Mouse (Mus musculus) frontal cortex, postnatal 10 days (tissue): ENCODE results near the gene Golt1a.

Experiments
- DNase-seq, 2 experiments: peaks; one replicate each; pipeline ENCODE4 v3.0.0; 2022; ENCODE audit warnings: low spot score in 2 of 2, mixed read lengths in 1 of 2

Golt1a gene

GRCm38 (mm10) chr1:133347693-133348520 is 38.3 kb downstream of the Golt1a start:
- no peak for DNase-seq

GRCm38 (mm10) chr1:133350210-133350609 is 40.6 kb downstream of the Golt1a start, which contains the start of gene Ren1:
Gene Ren1, plus strand, starts transcription at chr1:133350510.
- no peak for DNase-seq

DNA sequence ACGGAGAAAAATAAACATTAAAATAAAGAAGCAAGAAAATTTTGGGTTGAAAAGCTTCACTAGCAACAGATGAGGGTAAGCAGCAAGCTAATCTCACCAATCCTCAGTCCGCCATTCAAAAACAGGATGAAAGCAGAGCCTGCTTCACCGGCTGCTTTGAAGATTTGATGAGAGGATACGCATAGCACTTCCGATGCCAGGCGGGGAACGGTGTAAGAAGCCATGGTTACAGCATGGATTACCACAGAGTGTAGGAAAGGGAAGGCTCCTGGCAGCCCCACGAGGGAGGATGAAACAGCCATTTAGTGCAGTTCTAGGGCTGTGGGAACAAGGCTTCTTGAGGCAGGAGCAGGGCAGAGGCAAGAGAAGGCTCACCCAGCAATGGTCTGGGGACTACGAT is 42.2 kb downstream of the Golt1a start:
- no peak for DNase-seq

DNA sequence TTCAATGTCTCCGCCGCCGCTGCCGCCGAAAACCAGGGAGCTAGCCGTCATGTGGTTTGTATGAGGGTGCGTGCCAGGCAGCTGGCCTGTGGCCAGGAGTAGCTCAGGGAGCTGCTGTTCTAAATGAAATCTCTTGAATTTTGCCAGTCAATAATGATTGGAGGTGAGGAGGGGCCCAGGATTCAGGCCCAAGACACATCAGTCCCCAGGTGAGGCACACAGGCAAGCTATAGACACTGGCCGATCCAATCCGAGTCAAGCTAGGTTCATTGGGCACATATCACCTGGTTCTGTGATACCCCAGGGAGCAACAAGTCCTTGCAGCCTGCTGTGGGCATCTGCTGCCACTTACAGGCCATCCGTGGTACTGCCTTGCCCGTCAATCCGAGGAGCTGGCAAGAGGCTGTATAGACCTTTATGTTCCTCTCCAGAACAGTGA is 43.8 kb downstream of the Golt1a start:
- DNase-seq, result peak; percentile 71 to 81

DNA sequence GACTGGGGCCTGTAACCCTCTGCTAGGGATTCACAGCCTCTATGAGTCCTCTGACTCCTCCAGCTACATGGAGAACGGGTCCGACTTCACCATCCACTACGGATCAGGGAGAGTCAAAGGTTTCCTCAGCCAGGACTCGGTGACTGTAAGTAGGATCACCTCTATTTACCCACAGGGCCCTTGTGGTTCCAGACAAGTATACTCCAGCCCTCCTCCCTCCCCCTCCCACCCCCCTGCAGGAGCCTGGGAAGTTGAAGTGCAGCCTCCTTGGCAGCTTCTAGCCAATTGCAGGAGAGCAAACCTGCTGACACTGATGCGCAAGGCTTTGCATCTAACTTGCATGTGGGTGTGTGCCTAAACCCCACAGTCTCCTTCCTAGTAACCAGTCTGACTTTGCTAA is 45.9 kb downstream of the Golt1a start:
- DNase-seq, result no peak

DNA sequence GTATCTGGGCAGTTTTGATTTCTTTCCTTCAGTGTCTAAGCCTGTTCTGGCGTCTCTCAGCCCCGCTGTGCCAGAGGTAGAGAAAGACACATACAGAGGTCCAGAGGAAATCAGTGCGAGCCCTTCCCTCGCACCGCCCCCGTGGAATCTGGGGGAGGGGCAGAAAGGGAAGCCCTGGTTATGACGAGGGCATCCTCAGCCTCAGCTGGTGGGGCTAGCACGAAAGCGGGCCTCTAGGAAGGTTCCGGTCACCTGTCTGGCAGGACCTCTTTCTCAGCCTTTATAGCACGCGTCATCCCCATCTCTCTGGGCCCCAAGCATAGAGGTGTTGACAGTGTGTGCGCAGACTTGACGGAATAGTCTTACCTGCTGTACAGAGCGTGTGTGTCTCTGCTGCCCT is 46.3 kb downstream of the Golt1a start:
- DNase-seq, result no peak

DNA sequence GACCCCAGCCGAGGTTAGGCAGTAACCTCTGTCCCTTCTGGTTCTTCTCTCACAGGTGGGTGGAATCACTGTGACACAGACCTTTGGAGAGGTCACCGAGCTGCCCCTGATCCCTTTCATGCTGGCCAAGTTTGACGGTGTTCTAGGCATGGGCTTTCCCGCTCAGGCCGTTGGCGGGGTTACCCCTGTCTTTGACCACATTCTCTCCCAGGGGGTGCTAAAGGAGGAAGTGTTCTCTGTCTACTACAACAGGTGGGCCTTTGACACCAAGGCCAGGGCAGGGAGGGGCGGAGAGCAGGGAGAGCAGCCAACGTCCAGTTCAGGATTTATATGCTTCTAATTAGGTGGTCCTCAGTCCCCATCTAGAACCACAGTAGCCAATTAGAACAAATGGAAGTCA is 46.7 kb downstream of the Golt1a start:
- no peak for DNase-seq

GRCm38 (mm10) chr1:133361006-133361405 is 51.4 kb downstream of the Golt1a start:
- no peak for DNase-seq

GRCm38 (mm10) chr1:133362103-133362502 is 52.5 kb downstream of the Golt1a start:
- DNase-seq, result no peak

DNA sequence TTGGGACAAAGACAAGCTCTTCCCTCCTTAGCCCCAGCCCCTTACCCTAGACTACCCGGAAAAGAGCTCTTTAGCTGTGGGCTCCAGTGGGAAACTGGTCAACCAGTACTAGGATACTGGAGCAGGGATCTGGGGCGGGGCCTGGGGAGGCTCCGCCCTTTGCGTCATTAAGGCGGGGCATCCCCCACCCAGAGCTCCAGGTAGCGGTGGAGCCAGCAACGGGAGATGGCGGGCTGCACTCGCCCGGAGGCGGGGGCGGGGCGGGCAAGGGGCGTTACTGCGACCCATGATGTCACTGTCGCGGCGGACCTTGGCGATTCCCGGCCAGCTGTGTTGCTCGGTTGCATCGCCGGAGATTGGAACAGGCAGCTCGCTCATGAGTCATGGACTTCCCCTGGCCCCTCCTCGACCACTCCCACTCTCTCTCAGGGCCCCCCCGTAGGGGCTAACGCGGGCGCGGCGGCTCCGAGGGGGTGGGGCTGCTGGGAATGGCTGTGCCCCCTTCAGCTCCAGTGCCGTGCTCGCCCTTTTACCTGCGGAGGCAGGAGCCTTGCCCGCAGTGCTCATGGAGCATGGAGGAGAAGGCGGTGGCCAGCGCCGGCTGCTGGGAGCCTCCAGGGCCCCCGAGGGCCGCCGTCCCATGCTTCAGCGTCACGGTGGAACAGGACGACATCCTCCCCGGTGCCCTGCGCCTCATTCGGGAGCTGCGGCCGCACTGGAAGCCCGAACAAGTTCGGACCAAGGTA is 53.8 kb downstream of the Golt1a start, which contains the start of gene Etnk2:
Etnk2 (plus strand) TSS at position 297 of the 746 bp plus-strand sequence.
- peak; percentile 69 to 70 for DNase-seq

DNA sequence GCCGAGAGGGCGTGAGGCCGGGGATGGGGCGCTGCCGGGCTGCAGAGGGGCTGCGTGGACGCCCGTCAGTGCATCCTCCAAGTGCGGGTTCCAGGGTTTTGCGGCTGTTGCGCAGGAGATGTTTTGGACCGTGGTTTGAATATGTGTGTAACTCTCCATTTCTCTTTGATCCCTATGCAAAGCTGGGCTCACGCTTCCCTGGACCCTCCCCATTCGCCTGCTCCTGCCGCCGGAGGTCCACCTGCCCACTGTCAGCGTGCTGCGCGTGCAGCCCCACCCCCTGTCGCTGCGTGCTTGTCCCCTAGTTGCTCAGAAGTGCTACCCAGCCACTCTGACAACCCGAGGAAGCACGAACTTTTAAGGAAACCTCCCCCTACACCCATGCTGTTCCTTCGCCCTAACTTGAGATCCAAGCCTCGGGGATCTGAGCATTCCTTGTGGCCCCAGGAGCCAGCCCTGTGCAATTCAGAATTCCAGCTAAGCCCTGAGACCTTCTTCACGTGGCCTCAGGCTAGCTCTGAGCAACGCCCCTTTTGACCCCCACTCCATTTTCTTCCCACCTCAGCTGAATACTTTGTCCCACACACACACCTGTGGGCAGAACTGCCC is 54.5 kb downstream of the Golt1a start:
- DNase-seq, result no peak

- DNase-seq, result no peak
Observed at GRCm38 (mm10) chr1:133364890-133365289, 55.3 kb downstream of the Golt1a start.

GRCm38 (mm10) chr1:133366951-133367605 is 57.5 kb downstream of the Golt1a start:
- DNase-seq, result no peak

DNA sequence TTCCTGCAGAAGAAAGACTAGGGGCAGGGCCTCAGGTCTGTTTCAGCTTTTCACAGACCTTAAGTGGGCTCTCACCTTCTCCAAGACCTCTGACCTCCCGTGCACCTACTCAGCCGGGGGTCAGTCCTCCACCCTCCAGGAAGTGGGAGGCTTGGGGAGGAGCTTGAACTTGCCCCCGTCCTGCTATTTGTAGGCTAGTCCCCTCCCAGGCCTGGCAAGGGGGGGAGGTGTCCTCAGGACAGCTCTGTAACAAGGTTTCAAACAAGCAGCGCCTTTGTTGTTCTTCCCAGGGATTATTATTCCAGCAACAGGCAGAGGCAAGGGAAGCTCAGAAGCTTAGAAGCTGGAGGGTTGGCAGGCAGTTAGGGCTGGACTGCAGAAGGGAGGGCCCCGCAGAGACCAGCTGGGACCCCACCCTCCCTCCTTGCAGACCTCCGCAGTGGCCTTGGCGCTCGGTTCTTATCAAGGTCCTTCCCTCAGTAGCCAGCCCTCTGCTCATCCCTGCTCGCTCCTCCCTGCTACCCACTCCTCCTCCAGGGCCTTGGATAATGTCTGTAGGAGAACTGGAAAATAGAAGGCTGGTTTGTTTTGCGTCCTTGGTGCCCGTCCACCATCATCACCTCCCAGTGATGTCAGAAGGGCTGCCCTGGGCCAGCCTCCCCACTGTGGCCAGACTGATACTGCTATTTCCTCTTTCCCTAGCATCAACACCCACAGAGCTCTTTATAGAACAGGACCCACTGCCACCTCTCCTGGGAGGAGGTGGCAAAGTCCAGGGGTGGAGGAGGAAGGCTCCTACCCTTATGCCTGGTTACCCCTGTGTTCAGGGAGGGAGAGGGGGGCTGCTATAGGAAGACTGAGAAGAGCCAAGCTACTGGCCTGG is 58.2 kb downstream of the Golt1a start:
- DNase-seq, result no peak

- no peak for DNase-seq
Observed at GRCm38 (mm10) chr1:133368644-133369043, 59.0 kb downstream of the Golt1a start.

GRCm38 (mm10) chr1:133370352-133370751 is 60.8 kb downstream of the Golt1a start:
- no peak for DNase-seq

DNA sequence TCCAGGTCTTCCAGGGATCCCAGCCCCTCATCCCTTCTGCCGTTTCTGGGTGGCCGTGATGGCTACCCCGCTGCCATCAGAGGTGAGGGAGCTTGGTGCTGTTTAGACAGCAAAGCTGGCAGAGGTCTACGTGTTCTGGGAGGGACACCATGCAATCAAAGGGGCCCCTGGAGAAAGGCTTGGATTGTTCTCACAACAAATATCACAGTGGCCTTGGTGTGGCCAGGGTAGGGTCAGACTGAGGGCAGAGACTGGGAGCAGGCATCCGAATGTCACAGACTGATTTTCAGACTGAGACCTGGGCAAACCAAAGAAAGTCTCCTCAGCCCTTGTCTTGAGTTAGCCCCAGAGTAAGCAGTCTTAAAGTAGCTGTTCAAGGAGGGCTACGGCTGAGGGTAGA is 61.8 kb downstream of the Golt1a start:
- no peak for DNase-seq

DNA sequence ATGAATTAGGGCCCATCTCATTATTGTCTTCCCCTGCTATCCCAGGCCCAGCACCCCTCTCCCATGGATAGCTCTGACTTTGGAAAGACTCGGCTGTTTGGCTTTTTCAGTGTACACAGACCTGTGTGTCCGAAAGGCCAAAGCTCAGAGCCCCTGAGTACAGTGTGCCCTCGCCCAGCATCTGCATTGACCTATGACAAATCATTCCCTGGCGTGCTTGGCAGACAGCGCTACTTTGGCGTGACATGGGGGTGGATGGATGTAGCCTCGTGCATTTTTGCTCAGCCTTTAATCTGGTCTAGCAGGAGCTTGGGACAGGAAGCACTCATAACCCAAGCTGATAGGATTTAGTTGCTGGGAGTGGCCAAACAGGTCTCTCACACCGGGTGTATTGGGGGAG is 62.5 kb downstream of the Golt1a start:
- no peak for DNase-seq
